Mouse (Mus musculus) embryonic facial prominence, embryonic 15.5 days (tissue): Measurements from ENCODE around the gene Rftn1. TPM values are rescaled to one million over a fixed set of nuclear protein-coding genes. Genes with fewer than 3 reads are reported as not detected.
"Not testable (repeated sequence)": the region's sequence is repeated elsewhere in the genome, so short reads cannot be mapped to it uniquely, and the experiment has no call there.

ENCODE experiments used
- ATAC-seq: fragments of 200-750 bp; cut with Nextera tagmentation; 2 replicates; pipeline ENCODE4 v1.8.0; 2017; ENCODE audit warnings: low read depth, moderate TSS enrichment; ENCODE audit not compliant: insufficient number of reproducible peaks, low FRiP score, low TSS enrichment
- H3K27ac ChIP-seq: fragments of 300-500 bp; sonication (generic); replicated peaks from 2 replicates; pipeline ENCODE4 v1.5.1; 2015; ENCODE audit warnings: mild to moderate bottlenecking, inconsistent platforms
- H3K27me3 ChIP-seq: fragments of 300-500 bp; sonication (generic); 2 replicates; pipeline ENCODE4 v1.6.1; 2015; ENCODE audit warnings: inconsistent platforms
- H3K36me3 ChIP-seq: fragments of 300-500 bp; sonication (generic); 2 replicates; pipeline ENCODE4 v1.6.1; 2015; ENCODE audit warnings: mild to moderate bottlenecking, inconsistent platforms
- H3K4me1 ChIP-seq: fragments of 300-500 bp; sonication (generic); 2 replicates; pipeline ENCODE4 v1.6.1; 2015; ENCODE audit warnings: inconsistent platforms
- H3K4me2 ChIP-seq: fragments of 300-500 bp; sonication (generic); replicated peaks from 2 replicates; pipeline ENCODE4 v1.6.1; 2015; ENCODE audit warnings: mild to moderate bottlenecking, inconsistent platforms
- H3K4me3 ChIP-seq: fragments of 300-500 bp; sonication (generic); replicated peaks from 2 replicates; pipeline ENCODE4 v1.5.1; 2015; ENCODE audit warnings: mild to moderate bottlenecking, inconsistent platforms
- H3K9ac ChIP-seq: fragments of 300-500 bp; sonication (generic); 2 replicates; pipeline ENCODE4 v1.6.1; 2015; ENCODE audit warnings: inconsistent platforms
- H3K9me3 ChIP-seq: fragments of 300-500 bp; sonication (generic); replicated peaks from 2 replicates; pipeline ENCODE4 v1.6.1; 2016; ENCODE audit warnings: inconsistent platforms
- WGBS: fragments of 180-500 bp; shearing (Covaris S2); methylation state at CpG from one replicate; pipeline ENCODE4 v1.1.7; 2015; 5-methylcytosine and 5-hydroxymethylcytosine counted together
- polyA plus RNA-seq: library from polyadenylated mRNA; unstranded; fragments of >200 nt; fragmentation: Nextera tagmentation; extraction: Ambion mirVana; gene quantifications from 2 replicates; pipeline ENCODE4 v1.2.1, GENCODE M21; 2015

Rftn1 gene
- polyA plus RNA-seq, 1 experiment from 2014 or later = 21.4 TPM

GRCm38 (mm10) chr17:50124708-50125107, 65.8 kb downstream of the Rftn1 start:
- no peak overlapping the region for H3K27ac ChIP-seq
- no peaks in the 10 kb centered on the region for H3K36me3 ChIP-seq
- no peaks in the 10 kb centered on the region for H3K9me3 ChIP-seq
- WGBS = 65% methylated on average over 4 of the region's 4 CpGs
- H3K4me1 ChIP-seq = peaks cover 23% of the 10 kb centered on the region; the same call in 1 of the 2 replicates
- no peak overlapping the region for H3K4me2 ChIP-seq
- no peak overlapping the region for H3K9ac ChIP-seq
- no peaks in the 10 kb centered on the region for H3K27me3 ChIP-seq
- H3K4me3 ChIP-seq = no peak overlapping the region
- ATAC-seq = no peak

DNA sequence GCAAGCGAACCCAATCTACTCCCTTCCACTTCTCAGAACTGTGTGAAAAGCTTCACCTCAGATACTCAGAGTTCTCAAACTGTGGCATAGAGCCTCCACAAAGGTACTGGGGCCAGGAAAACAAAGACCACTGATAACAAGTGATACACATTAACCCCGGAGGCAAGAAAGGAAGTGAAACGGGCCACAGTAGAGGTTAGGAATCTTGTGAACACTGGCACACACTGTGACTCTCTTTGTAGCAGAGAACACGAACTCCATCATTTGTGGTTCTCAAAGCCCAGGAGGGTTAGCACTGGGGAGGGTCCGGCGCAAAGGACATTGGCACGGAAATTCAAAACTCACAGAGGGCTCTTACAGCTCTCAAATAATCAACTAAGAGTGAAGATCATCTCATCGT, 67.9 kb downstream of the Rftn1 start:
- Histone ChIP-seq H3K27ac (no peak overlapping the region), H3K4me3 (no peak overlapping the region), H3K4me1 (peaks cover 14% of the 10 kb centered on the region; the same call in 1 of the 2 replicates), H3K9me3 (no peaks in the 10 kb centered on the region), H3K27me3 (no peaks in the 10 kb centered on the region), H3K4me2 (no peak overlapping the region), H3K9ac (no peak overlapping the region), H3K36me3 (no peaks in the 10 kb centered on the region)
- ATAC-seq = no peak
- WGBS = 72% methylated on average over 8 of the region's 8 CpGs

- no peak overlapping the region for H3K4me3 ChIP-seq
- H3K4me1 ChIP-seq = 0 out of 2 replicates have a peak, but pooled peaks cover 5% of the 10 kb centered on the region
- no peak for ATAC-seq
- H3K9me3 ChIP-seq = no peaks in the 10 kb centered on the region
- no peak overlapping the region for H3K27ac ChIP-seq
- no peak overlapping the region for H3K9ac ChIP-seq
- H3K4me2 ChIP-seq = no peak overlapping the region
- 78% methylated on average over 4 of the region's 4 CpGs for WGBS
- H3K27me3 ChIP-seq = no peaks in the 10 kb centered on the region
- H3K36me3 ChIP-seq = no peaks in the 10 kb centered on the region
Observed at GRCm38 (mm10) chr17:50120098-50120497, 70.4 kb downstream of the Rftn1 start.

DNA sequence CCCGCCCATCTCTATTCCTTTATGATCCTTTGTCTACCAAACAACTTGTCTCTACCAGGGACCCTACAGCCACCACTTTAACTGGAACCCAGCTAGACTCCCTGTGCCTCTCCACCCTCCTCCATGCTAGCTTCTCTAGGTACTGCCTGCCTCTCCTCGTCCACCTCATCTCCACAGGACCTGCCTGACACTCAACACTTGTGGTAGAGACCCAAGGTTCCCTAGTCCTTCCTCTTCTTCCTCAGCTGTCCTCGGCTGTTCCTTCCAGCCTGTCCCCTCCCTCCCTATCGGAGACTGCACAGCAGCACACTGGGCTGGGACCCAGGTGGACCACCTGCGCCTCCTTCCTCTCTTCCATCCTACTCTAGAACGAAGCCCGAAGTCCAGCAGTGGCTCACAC, 73.0 kb downstream of the Rftn1 start:
- no peak overlapping the region for H3K27ac ChIP-seq
- H3K27me3 ChIP-seq = no peaks in the 10 kb centered on the region
- no peak overlapping the region for H3K4me3 ChIP-seq
- no peak overlapping the region for H3K9ac ChIP-seq
- H3K4me1 ChIP-seq = no peaks in the 10 kb centered on the region
- ATAC-seq = no peak
- WGBS = 90% methylated on average over 7 of the region's 7 CpGs
- H3K9me3 ChIP-seq = no peaks in the 10 kb centered on the region
- H3K36me3 ChIP-seq = no peaks in the 10 kb centered on the region
- H3K4me2 ChIP-seq = no peak overlapping the region

DNA sequence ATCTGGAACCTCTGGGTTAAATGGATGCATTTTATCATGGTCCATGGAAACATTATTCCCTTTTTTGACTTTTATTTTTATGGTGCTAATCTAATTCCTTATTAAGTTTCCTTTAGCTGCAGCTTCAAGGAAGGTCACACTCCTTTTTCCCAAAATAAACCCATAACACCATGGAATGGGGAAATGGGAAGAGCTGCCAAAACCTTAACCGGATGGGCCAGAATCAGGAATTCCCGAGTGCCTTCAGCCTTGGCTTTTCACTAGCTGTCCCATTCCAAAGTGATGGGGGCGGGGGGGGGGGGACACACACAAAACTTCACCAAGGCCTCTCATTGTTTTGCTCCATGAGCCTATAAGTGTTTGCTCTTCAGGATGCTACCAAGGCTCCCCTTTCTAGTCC, 73.5 kb downstream of the Rftn1 start:
- 62% methylated on average over 3 of the region's 3 CpGs for WGBS
- H3K9me3 ChIP-seq = no peaks in the 10 kb centered on the region
- ATAC-seq = no peak
- no peaks in the 10 kb centered on the region; the same call in 1 of the 2 replicates for H3K4me1 ChIP-seq
- H3K4me2 ChIP-seq = no peak overlapping the region
- H3K27me3 ChIP-seq = no peaks in the 10 kb centered on the region
- H3K27ac ChIP-seq = no peak overlapping the region
- no peak overlapping the region for H3K4me3 ChIP-seq
- H3K36me3 ChIP-seq = no peaks in the 10 kb centered on the region
- H3K9ac ChIP-seq = no peak overlapping the region

DNA sequence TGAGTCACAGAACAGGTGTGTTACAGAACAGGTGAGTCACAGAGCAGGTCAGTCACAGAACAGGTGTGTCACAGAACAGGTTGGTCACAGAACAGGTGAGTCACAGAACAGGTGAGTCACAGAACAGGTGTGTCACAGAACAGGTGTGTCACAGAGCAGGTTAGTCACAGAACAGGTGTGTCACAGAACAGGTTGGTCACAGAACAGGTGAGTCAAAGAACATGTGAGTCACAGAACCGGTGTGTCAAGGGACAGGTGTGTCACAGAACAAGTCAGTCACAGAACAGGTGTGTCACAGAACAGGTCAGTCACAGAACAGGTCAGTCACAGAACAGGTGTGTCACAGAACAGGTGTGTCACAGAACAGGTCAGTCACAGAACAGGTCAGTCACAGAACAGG, 74.1 kb downstream of the Rftn1 start:
- H3K27ac ChIP-seq, H3K27me3 ChIP-seq: not testable (repeated sequence)

GRCm38 (mm10) chr17:50115716-50116115, 74.8 kb downstream of the Rftn1 start:
- not testable (repeated sequence) for H3K9me3 ChIP-seq, H3K27ac ChIP-seq, ATAC-seq, H3K9ac ChIP-seq, H3K4me1 ChIP-seq, H3K36me3 ChIP-seq, H3K27me3 ChIP-seq, H3K4me3 ChIP-seq, H3K4me2 ChIP-seq
- 95% methylated on average over 3 of the region's 3 CpGs for WGBS

More for the DNA sequence above, 74.1 kb downstream of the Rftn1 start:
- not testable (repeated sequence) for H3K9me3 ChIP-seq, H3K9ac ChIP-seq, H3K36me3 ChIP-seq, H3K4me2 ChIP-seq, H3K4me3 ChIP-seq, ATAC-seq, H3K4me1 ChIP-seq
- 93% methylated on average over 1 of the region's 1 CpGs for WGBS

DNA sequence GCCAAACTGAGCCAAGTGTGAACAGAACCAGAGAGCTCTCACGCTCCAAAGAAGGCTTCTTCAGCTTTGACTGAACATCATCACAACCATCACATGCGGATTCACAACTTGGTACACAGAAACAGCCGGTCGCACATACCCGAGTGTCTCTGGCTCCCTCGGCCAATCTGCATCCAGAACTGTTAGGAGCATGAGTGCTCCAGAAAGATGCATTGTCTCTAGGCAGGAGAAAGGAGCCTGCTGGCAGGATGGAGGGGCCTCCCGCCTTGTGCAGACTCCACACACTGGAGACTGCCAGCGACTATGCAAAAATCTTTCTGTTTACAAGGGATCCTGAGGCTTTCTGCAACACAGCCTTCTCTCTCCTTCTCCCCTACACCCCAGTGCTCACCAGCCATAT, 75.8 kb downstream of the Rftn1 start:
- ATAC-seq = no peak
- H3K27me3 ChIP-seq = no peaks in the 10 kb centered on the region
- H3K36me3 ChIP-seq = no peaks in the 10 kb centered on the region
- no peaks in the 10 kb centered on the region for H3K9me3 ChIP-seq
- no peak overlapping the region for H3K9ac ChIP-seq
- no peak overlapping the region for H3K4me3 ChIP-seq
- no peak overlapping the region for H3K4me2 ChIP-seq
- peaks cover 9% of the 10 kb centered on the region for H3K4me1 ChIP-seq
- H3K27ac ChIP-seq = no peak overlapping the region
- 79% methylated on average over 8 of the region's 8 CpGs for WGBS

- ATAC-seq = no peak
- Histone ChIP-seq H3K9me3 (no peaks in the 10 kb centered on the region), H3K36me3 (peaks cover 2% of the 10 kb centered on the region; the same call in 1 of the 2 replicates), H3K9ac (no peak overlapping the region), H3K27ac (peak overlapping the region; percentile 58; the same call in 1 of the 2 replicates), H3K4me3 (no peak overlapping the region), H3K4me2 (0 out of 2 replicates have a peak overlapping the region, but pooled peaks have one; percentile 4), H3K4me1 (peaks cover 9% of the 10 kb centered on the region), H3K27me3 (no peaks in the 10 kb centered on the region)
- 47% methylated on average over 14 of the region's 14 CpGs for WGBS
Observed at GRCm38 (mm10) chr17:50110650-50111415, 79.6 kb downstream of the Rftn1 start.

DNA sequence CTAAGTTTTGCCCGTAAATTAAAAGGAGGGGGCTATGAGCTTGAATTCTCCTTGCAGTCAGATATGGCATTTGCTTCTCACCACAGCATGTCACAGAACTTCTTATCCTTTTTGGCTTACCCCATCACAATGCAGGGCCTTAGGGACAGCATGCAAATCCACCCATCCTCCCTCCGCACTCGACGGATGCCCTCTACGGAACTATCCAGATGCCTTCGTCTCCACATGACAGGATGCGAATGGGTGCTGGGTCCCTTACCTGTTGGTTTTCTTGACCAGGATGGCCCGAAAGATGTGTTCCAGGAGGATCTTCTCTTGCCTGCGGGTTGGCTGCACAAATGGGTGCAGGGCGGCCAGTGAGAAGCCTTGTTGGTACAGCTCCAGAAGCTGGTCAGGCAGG, 83.7 kb downstream of the Rftn1 start:
- Histone ChIP-seq H3K4me1 (peaks cover 9% of the 10 kb centered on the region), H3K4me2 (no peak overlapping the region), H3K27ac (no peak overlapping the region), H3K9me3 (no peaks in the 10 kb centered on the region), H3K4me3 (no peak overlapping the region), H3K36me3 (peaks cover 7% of the 10 kb centered on the region; the same call in 1 of the 2 replicates), H3K9ac (no peak overlapping the region), H3K27me3 (no peaks in the 10 kb centered on the region)
- 94% methylated on average over 10 of the region's 10 CpGs for WGBS
- no peak for ATAC-seq

- H3K27ac ChIP-seq = no peak overlapping the region
- ATAC-seq = no peak
Observed at GRCm38 (mm10) chr17:50104131-50104530, 86.3 kb downstream of the Rftn1 start.

GRCm38 (mm10) chr17:50101416-50101815, 89.1 kb downstream of the Rftn1 start:
- 91% methylated on average over 3 of the region's 3 CpGs for WGBS
- Histone ChIP-seq H3K4me1 (0 out of 2 replicates have a peak, but pooled peaks cover 4% of the 10 kb centered on the region), H3K27ac (no peak overlapping the region), H3K4me3 (no peak overlapping the region), H3K27me3 (no peaks in the 10 kb centered on the region), H3K4me2 (no peak overlapping the region), H3K9me3 (no peaks in the 10 kb centered on the region), H3K9ac (no peak overlapping the region), H3K36me3 (peaks cover 7% of the 10 kb centered on the region; the same call in 1 of the 2 replicates)
- no peak for ATAC-seq

More at GRCm38 (mm10) chr17:50104131-50104530, 86.3 kb downstream of the Rftn1 start:
- WGBS = 79% methylated on average over 3 of the region's 3 CpGs
- no peaks in the 10 kb centered on the region for H3K9me3 ChIP-seq
- H3K4me2 ChIP-seq = no peak overlapping the region
- no peaks in the 10 kb centered on the region for H3K27me3 ChIP-seq
- peaks cover 7% of the 10 kb centered on the region; the same call in 1 of the 2 replicates for H3K36me3 ChIP-seq
- 0 out of 2 replicates have a peak, but pooled peaks cover 4% of the 10 kb centered on the region for H3K4me1 ChIP-seq
- no peak overlapping the region for H3K9ac ChIP-seq
- no peak overlapping the region for H3K4me3 ChIP-seq
